Mouse (Mus musculus): ENCODE measurements around the gene Tmem80.

The Tmem80 gene

GRCm38 (mm10) chr7:141324686-141325085, 2.9 kb upstream of the Tmem80 start:
- DNase-seq (ENCODE audit: low read depth, low spot score) = no peak

GRCm38 (mm10) chr7:141326546-141327446, 743 bp upstream of the Tmem80 start:
- no peak for DNase-seq (ENCODE audit: low read depth, low spot score)

- DNase-seq (ENCODE audit: low read depth, low spot score) = no peak
Observed at GRCm38 (mm10) chr7:141328373-141328990, 943 bp downstream of the Tmem80 start.

GRCm38 (mm10) chr7:141330706-141331105, 3.2 kb downstream of the Tmem80 start:
- no peak for DNase-seq (ENCODE audit: low read depth, low spot score)

- no peak for DNase-seq (ENCODE audit: low read depth, low spot score)
Observed at GRCm38 (mm10) chr7:141331990-141332389, 4.5 kb downstream of the Tmem80 start.

GRCm38 (mm10) chr7:141335044-141335579, 7.6 kb downstream of the Tmem80 start:
- DNase-seq (ENCODE audit: low read depth, low spot score) = no peak

- DNase-seq (ENCODE audit: low read depth, low spot score) = no peak
Observed at GRCm38 (mm10) chr7:141335682-141336081, 8.1 kb downstream of the Tmem80 start.

GRCm38 (mm10) chr7:141336296-141336695, 8.8 kb downstream of the Tmem80 start:
- DNase-seq (ENCODE audit: low read depth, low spot score) = no peak

- no peak for DNase-seq (ENCODE audit: low read depth, low spot score)
Observed at GRCm38 (mm10) chr7:141337716-141338416, 10.3 kb downstream of the Tmem80 start.

GRCm38 (mm10) chr7:141338576-141339131, 11.1 kb downstream of the Tmem80 start, which contains the start of gene Eps8l2:
Gene Eps8l2 (plus strand): TSS chr7:141338880.
- DNase-seq (ENCODE audit: low read depth, low spot score) = no peak

GRCm38 (mm10) chr7:141339215-141339920, 11.8 kb downstream of the Tmem80 start:
- DNase-seq (ENCODE audit: low read depth, low spot score) = no peak

GRCm38 (mm10) chr7:141340023-141340422, 12.5 kb downstream of the Tmem80 start:
- DNase-seq (ENCODE audit: low read depth, low spot score) = no peak

GRCm38 (mm10) chr7:141340476-141340875, 12.9 kb downstream of the Tmem80 start:
- DNase-seq (ENCODE audit: low read depth, low spot score) = no peak

- DNase-seq (ENCODE audit: low read depth, low spot score) = no peak
Observed at GRCm38 (mm10) chr7:141341689-141342226, 14.2 kb downstream of the Tmem80 start.

- no peak for DNase-seq (ENCODE audit: low read depth, low spot score)
Observed at GRCm38 (mm10) chr7:141343230-141343629, 15.7 kb downstream of the Tmem80 start.

- DNase-seq (ENCODE audit: low read depth, low spot score) = no peak
Observed at GRCm38 (mm10) chr7:141343696-141344095, 16.2 kb downstream of the Tmem80 start.

- no peak for DNase-seq (ENCODE audit: low read depth, low spot score)
Observed at GRCm38 (mm10) chr7:141344787-141345186, 17.2 kb downstream of the Tmem80 start.

- no peak for DNase-seq (ENCODE audit: low read depth, low spot score)
Observed at GRCm38 (mm10) chr7:141351061-141351460, 23.5 kb downstream of the Tmem80 start.

- DNase-seq (ENCODE audit: low read depth, low spot score) = no peak
Observed at GRCm38 (mm10) chr7:141355051-141355450, 27.5 kb downstream of the Tmem80 start.

- no peak for DNase-seq (ENCODE audit: low read depth, low spot score)
Observed at GRCm38 (mm10) chr7:141355626-141356326, 28.2 kb downstream of the Tmem80 start.

All from c-Kit-negative CD71-positive TER-119-positive erythroid progenitor cells, embryonic 14.5 days (primary cell).